Mouse (Mus musculus) cerebellum, adult 11-12 months (tissue): ENCODE measurements around the gene Tmem236.
"Not testable (repeated sequence)": the region's sequence is repeated elsewhere in the genome, so short reads cannot be mapped to it uniquely, and the experiment has no call there.

ENCODE experiments used
- DNase-seq: peaks from one replicate; pipeline ENCODE4 v3.0.0; 2022

Tmem236 gene

DNA sequence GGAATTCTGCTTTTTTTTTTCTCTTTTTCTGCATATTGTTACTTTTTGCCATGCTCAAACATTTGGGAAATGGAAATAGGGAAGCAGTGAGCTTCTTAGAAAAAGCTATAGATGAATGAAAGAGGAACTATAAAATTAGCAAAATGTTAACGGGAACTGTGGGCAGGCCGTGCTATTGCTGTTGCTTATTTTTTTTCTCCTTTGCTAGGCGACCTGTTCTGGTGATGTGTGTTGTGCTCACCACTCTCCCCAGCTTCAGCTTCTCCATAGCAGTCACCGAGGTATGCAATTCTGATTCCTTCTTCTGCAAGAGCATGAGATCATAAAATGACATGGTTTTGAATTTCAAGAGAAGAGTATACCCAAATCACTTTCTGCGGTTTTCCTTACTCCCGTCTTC is 17.7 kb downstream of the Tmem236 start:
- DNase-seq, result no peak

DNA sequence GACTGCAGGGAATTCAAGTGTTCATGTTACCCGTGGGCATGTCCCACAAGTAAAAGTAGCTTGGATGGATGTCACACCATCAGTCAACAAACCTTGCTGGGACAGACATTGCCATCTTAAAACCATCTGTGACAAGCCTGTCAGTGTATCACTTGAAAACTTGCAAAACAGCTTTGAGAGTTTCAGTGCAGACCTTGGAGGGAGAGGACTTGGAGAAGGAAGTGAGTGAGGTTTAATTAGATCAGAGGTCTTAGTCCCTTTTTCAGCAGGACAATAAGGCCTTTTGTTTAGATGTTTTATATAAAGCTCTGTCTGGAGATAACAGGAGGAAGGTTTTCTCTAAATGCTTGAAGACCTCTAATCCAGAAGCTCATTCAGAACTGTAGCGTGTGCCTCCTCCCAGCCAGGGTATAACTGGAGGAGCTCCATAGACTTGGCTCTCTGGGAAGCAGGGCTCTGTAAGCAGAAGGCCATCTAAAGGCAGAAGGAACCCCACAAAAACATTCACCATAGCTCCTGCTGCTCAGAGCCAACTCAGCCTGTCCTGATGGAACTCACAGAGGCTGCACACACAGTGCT is 24.1 kb downstream of the Tmem236 start:
- DNase-seq, result not testable (repeated sequence)

DNA sequence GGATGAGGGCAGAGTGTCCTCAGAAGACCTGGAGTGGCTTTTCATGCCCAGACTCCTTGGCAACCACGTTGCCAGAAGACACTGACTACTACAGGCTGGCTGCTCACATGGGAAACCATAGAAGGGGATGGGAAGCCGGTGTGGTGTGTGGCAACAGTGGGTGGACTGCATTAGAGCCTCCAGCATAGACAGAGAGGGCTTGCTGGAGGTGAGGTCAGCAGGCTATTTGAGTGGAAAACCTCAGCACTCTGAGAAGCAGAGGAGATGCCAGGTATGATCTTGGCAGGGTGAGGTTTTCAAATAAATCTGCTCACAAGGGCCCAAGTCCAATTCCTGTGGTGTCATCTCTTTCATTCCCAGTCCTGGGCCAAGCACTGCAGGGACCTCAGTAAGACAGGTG is 25.3 kb downstream of the Tmem236 start:
- DNase-seq, result peak; percentile 76

DNA sequence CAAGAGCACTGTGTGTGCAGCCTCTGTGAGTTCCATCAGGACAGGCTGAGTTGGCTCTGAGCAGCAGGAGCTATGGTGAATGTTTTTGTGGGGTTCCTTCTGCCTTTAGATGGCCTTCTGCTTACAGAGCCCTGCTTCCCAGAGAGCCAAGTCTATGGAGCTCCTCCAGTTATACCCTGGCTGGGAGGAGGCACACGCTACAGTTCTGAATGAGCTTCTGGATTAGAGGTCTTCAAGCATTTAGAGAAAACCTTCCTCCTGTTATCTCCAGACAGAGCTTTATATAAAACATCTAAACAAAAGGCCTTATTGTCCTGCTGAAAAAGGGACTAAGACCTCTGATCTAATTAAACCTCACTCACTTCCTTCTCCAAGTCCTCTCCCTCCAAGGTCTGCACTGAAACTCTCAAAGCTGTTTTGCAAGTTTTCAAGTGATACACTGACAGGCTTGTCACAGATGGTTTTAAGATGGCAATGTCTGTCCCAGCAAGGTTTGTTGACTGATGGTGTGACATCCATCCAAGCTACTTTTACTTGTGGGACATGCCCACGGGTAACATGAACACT is 26.6 kb downstream of the Tmem236 start:
- not testable (repeated sequence) for DNase-seq

DNA sequence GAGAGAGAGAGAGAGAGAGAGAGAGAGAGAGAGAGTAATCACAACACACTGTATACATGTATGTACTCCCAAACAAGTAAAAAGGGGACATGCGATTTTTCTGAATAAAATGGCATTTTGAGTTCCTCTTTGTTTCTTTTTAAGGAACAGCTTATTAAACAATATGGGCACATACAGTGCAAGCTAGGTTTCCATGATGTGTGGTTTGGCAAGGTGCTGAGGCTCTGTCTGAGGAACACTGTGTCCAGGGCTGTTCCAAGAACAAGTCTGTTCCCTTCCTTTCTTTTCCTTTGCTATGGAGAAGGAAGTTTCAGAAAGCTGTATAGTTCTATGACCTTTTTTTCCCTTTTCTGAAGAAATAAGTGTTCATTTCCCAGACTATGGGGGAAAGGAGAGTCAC is 30.0 kb downstream of the Tmem236 start:
- no peak for DNase-seq

DNA sequence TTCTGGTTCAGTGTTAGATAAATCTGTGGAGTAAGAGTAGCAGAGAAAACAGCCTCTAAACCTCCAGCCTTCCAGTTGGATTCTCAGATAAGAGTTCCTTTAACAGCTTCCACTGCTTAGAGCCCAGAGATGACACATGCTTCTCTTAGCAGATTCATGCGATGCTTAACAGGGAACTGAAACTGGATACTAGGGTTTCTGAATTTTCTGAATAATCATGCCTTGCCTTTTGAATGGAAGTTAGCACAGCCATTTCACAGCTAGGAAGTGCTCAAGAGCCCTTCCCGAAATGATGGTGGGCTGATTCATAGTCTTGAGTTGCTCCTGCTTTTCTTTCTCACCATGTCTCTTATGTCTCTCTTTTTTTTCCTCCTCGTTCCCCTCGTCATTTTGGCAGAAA is 32.5 kb downstream of the Tmem236 start:
- no peak for DNase-seq

DNA sequence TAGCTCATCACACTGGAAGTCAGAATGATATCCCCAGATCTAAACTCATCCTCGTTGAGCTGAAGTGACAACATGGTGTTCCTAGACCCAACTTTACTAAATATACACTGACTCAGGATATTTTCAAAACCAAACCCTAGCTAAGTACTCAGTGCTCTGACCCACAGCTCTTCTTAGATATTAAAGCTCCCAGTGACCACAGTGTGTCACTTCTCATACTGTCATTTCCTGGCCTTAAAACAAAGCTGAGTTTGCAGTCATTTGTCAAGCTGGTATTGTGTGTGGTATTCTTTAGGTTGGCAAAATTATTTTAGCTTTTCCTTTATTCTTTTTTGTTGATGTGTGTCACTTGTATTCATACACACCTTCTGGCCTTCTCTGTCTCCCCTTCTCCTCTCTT is 36.4 kb downstream of the Tmem236 start:
- DNase-seq, result no peak

DNA sequence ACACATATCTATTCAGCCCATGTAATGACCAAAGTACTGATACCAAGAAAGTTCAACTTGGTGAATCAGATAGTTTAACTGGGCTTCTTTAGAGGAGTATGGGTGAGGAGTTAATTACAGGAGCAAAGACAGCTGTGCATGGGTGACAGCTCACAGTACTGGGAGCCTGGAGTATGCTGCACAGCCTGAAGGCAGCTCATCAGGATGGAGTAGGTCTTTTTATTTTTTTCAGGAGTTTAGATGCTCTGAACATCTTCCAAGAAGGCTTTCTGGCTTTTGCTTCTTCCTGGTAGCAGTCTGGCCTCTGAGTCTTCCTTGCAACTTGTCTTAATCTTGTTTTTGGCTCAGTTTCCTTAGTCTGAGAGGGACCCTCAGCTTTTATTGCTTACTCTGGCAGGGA is 37.3 kb downstream of the Tmem236 start:
- no peak for DNase-seq

DNA sequence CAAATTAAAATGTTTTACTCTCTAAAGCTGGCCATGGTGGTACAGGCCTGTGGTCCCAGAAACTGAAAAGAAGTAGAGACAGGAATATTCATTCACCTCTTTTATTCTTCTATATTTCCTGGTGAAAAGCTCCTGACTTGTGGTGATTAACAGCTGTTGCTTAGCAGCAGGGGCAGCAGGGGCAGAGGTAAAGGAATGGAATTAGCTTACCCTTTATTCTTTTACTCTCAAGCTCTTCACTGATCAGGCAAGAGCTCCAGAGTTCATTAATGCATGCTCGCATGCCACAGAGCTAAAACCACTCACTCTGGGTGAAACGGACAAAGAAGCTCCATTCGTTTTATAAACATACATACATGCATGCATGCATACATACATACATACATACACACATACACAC is 40.4 kb downstream of the Tmem236 start:
- DNase-seq, result no peak

DNA sequence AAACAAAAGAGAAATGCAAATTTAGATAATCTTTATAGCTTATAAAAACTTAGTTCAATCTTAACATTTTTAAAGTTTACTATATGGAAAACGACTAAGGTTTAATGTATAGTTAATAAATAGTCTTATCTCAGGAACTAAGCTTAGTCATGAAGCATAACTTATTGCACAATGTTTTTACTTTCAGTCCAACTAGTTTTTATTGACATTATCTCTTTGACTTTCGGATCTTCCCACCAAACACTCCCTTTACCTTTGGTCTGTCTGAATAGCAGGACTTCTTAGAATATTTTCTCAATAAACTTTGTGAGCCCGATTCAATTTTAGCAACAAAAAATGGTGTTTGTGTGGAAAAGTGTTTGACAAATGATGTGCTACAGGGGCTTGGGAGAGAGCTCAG is 42.3 kb downstream of the Tmem236 start:
- no peak for DNase-seq

DNA sequence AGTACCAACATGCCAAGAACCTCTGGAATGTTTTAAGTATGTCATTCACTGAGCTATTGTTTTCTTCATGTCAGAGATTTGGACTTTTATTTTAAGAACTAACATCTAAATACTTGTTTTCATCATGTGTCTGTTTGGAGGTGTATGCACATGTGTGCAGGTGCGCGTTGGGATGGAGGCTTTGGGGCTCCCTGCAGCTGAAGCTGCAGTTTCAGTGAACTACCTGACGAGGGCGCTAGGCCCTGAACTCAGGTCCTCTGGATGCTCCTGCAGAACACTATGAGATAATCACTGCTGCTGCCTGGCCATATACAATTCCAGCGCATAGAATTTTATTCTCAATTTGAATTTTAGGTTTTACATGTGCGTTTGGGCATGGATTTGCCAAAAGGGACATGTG is 43.8 kb downstream of the Tmem236 start:
- no peak for DNase-seq

DNA sequence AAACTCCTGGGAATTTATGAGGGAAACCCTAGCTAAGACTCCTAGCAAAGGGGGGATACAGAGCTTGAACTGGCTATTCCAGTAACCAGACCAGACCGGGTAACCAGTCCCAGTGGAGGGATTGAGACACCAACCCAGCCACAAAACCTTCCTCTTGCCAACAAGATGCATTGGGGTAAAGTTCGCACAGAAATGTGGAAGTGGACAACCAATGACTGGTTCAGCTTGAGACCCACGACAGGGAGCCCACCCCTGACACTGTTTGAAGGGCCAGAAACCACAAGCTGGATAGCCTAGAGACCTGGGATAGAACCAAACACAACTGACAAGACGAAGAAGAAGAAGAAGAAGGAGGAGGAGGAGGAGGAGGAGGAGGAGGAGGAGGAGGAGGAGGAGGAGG is 50.1 kb downstream of the Tmem236 start:
- DNase-seq, result no peak

DNA sequence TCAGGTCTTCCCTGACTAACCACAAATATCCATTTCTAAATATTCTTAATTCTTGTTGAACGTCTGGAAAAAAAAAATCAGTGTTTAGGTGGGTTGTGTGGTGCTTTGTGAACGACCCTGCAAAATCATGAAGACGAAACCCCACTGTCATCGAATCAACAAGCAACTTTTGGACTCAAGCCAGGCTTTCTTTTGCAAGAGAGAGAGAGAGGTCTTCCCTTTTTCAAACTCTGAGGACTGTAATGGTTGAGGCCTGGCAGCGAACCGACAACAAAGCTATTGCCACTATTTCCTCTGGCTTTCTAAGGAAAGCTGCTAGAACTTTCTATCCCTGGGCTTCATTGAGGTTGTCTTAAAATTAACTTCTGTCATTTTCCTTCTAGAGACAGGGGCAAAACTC is 54.2 kb downstream of the Tmem236 start:
- no peak for DNase-seq

DNA sequence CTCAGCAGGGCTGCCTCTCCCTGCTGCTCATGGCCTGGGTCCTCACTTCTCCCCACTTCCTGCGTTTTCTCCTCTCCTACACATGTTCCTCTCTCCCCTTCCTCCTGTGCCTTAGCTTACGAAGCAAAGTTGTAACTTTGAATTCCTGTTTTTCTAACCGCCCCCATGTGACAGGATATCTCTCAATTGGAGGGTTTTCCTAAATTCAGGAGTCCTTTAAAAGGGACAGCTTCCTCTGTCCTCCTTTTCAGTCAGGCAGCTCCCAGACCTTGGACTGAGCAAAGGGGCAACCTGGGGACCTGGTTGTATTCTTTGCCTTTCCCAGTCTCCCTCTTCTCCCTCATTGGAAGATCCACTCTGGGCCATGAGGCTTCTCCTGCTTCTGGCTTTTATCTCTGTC is 54.8 kb downstream of the Tmem236 start, which contains the start of gene Mrc1:
Mrc1 (plus strand) TSS at position 244 of the 400 bp plus-strand sequence.
- DNase-seq, result no peak

DNA sequence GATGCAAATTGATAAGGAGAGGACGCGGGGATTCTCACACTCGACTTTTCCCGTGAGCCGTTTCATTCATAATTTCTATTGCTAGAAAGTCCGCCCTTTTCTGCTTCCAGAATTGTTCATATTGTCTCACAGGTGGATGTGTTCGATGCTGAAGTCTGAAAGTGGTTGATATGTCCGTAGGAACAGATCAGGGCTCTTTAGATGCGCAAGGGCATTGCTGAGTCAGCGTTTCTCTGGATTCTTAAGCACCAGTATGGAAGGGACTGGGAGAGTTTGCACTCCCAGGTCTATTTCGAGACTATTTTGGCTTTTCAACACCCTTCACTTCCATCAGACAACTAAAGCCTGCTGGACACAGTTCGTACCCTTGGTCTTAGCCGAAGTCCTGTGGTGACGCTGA is 55.7 kb downstream of the Tmem236 start:
- no peak for DNase-seq

DNA sequence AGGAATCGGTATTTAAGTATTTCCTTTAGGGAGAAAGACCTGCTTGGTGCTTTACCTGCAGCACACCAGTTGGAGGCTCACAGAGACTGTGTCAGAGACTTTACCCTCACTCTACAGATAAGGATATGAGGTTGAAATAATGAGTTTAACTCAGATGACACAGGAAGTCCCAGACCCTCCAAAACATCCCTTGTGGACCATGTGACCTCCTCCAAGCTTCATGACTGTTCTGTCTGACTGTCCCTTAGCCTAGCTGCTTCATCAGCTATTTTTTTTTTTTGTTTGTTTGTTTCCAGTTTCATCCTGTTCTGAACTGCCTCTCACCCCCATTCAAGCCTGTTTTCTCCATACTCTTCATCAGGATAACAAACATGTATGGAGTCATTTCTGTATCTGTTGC is 58.6 kb downstream of the Tmem236 start:
- DNase-seq, result no peak

DNA sequence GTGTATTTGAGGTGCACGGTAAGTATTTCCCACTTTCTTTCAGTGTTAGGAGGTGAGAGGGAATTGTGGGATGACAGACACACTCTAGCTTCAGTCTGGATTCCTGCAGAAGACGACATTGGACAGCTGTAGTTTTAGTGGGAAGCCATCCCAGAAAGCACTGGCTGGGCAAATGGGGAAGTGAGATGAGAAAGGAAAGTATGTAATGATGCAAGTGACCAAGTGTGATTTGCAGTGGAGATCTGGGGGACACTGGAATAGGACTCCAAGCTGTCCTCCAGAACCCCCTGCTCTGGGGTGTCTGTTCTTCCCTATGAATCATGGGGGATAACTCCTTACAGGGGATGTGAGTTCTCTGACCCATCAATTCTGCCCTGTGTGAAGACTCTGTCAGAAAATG is 59.7 kb downstream of the Tmem236 start:
- DNase-seq, result no peak

DNA sequence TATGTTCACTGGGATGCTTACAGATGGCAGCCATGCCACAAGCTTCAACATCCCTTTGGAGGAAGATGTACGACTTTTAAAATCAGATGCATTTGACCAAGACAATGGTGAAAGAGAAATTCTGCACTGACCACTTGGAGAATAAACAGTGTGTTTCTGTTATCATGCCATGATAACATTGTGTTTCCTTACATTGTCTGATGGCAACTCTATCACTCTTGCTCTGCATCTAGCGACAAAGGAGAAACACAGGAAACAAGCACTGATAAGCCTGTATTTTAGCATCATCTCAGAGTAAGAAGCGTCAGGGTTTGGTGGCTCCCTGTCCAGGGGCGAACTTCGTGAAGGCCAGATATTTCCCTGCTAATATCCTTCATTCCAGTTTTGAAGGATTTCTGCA is 61.0 kb downstream of the Tmem236 start:
- DNase-seq, result no peak

DNA sequence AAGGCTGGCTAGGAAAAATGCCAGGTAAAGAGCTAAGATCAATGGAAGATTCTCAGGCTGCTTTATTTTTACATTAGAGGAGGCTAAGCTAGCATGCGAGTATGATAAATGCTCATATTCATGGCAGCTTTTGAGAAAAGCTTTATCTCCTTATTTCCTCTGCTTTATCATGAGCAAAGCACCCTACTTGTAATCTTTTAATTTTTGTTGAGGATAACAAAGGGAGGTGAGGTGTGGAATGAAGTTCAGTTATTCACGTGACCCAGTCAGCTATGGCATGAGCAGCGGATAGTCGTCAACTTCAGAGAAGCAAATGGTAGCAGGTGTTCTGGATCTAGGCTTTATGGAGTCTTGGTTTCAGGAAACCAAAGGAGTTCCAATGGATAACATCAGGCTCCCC is 62.6 kb downstream of the Tmem236 start:
- no peak for DNase-seq

DNA sequence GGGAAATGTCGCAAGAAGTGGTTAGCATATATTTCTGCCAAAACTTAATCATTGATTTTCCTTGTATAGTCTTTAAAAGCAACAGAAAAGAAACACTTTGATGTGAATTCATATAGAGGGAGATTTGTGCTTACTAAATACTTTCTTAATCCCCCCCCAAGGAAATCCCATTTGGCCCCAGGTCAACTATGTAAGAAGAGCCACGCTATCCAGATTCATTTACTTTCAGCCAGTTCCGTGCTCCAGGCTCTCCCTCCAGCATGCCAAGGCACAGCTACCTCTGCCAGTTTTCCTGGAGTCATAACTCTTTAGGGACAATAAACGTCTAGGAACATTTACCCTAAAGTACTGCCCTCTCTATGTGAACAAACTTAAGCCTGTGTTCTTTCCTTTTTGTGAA is 63.4 kb downstream of the Tmem236 start:
- no peak for DNase-seq

DNA sequence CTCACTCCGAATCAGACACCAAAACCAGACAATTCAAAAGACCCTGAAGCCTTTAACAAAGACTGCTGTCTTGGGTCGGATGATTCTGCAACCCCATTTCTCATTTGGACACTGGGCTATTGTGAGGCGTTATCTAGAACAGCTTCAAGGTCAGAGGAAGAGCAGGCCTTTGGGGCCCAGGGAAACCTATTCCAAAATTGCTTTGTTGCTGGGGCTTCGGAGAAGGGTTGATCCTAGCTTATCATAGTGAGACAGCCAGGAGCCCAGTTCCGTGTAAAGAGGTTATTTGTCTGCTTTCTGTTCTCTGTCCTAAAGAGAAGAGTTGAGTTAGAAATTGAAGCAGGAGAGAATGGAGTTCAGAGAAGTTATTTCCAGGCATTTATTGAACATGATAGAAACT is 64.8 kb downstream of the Tmem236 start:
- DNase-seq, result no peak

DNA sequence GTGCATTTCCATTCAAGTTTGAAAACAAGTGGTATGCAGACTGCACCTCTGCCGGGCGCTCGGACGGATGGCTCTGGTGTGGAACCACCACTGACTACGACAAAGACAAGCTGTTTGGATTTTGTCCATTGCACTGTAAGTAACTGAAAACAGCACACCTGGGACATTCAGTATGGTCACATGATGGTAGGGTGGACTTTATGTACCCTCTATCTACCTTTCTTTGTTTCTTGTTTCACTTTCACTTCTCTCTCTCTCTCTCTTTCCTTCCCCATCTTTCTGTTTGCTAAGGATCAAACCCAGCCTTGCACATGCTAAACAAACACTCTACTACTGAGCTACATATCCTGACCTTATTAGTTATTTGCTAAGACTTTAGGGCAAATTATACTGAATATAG is 69.8 kb downstream of the Tmem236 start:
- DNase-seq, result no peak

DNA sequence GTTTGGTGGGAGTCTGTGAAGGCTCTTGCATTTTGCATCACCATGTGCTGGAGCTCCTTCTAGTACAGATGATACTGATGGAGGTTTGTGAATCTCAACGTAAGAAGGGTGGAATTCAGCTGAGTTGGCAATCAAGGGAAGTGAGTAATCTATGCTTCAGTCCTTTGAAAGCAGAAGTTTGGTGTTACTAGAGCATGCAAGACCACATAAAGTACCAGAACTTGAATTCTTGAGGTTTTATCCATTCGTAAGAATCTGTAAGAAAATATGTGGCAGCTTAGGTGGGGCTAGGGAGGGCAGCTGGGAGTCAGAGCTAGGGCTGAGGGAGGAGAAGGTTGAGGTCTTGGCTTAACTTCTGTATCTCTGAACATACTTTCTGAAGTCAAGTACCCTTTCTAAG is 70.3 kb downstream of the Tmem236 start:
- no peak for DNase-seq

DNA sequence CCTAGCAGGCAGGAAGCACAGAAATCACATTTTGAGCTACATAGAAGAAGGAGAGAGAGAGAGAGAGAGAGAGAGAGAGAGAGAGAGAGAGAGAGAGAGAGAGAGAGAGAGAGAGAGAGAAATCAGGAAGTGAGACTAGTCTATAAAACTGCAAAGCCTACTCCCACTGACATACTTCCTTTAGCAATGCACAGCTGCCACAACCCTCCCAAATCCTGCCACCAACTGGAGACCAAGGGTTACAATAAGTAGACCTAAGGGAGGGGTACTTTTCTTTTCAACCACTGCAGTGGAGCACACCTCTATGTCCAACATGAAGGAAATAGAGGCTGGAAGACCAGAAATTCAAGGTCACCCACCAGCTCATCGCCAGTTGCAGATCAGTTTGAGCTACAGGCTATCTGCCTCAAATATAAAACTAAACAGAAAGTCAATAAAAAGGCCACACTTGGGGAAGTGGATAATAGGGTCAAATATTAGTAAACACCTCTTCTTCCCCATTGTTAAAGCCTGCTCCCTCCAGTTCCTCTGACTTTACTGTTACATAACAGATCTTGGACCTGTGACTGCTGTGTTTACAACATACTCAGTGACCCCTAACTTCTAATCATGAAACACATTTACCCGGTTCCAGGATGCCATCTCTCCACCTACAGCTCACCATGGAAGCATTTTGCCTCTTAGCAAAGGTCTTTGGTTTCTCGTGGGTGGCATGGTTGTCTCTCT is 75.7 kb downstream of the Tmem236 start:
- no peak for DNase-seq

DNA sequence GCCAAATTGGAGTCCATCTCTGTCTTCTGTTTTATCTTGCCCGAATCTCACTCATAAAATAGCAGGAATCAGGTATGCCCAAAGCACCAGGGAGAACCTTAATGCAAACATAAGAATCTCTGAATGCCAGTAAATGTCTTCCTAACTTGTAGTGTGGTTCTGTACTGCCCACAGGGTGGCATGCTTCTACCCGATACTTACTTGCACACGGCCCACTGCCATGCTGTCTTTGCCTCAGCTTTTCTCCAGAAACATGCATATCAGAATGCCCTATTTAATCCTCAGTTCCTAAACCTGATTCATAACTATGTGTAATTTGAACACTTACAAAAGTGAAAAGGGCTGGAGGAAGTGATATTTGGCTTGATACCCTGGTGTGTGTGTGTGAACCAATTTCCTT is 77.6 kb downstream of the Tmem236 start:
- no peak for DNase-seq
